Mouse (Mus musculus): Measurements from ENCODE around the gene Lta. TPM values are rescaled to one million over a fixed set of nuclear protein-coding genes. Genes with fewer than 3 reads are reported as not detected.
A peak's percentile ranks its signal among the peaks of the same experiment; 100 is the strongest.

The Lta gene
- polyA plus RNA-seq, 1 experiment, result 26.8 TPM

GRCm38 (mm10) chr17:35224641-35225040 lies 19.5 kb upstream of the Lta start:
- TF ChIP-seq CTCF (IDR thresholded peaks at IDR 0.05; ENCODE audit: extremely low read depth, insufficient read depth, insufficient read length, insufficient replicate concordance) (no peak), POLR2A (IDR thresholded peaks at IDR 0.05; ENCODE audit: low read depth, low read length) (no peak)
- Histone ChIP-seq H3K36me3 (ENCODE audit: control insufficient read depth, insufficient read depth, low read length) (peaks cover 10% of the 10 kb centered on the region), H3K4me3 (ENCODE audit: extremely low read depth, insufficient read depth, insufficient read length) (no peak overlapping the region), H3K27ac (ENCODE audit: insufficient read depth, low read length) (no peak overlapping the region), H3K27me3 (ENCODE audit: control insufficient read depth, insufficient read depth, low read length) (no peaks in the 10 kb centered on the region), H3K4me1 (ENCODE audit: control insufficient read depth, insufficient read depth, insufficient read length) (peaks cover 29% of the 10 kb centered on the region)
- 92% methylated on average over 4 of the region's 4 CpGs for WGBS
- no peak for DNase-seq (ENCODE audit: low read depth in 1 of 2, low spot score in 2 of 2)

- WGBS, result 20% methylated on average over 6 of the region's 6 CpGs
- H3K4me3 ChIP-seq (ENCODE audit: extremely low read depth, insufficient read depth, insufficient read length), result no peak overlapping the region
- H3K4me1 ChIP-seq (ENCODE audit: control insufficient read depth, insufficient read depth, insufficient read length), result peaks cover 46% of the 10 kb centered on the region
- no peak for TF ChIP-seq CTCF (IDR thresholded peaks at IDR 0.05; ENCODE audit: extremely low read depth, insufficient read depth, insufficient read length, insufficient replicate concordance)
- no peak for TF ChIP-seq POLR2A (IDR thresholded peaks at IDR 0.05; ENCODE audit: low read depth, low read length)
- peak in 1 of 2 experiments; percentile 22 for DNase-seq (ENCODE audit: low read depth in 1 of 2, low spot score in 2 of 2)
- peaks cover 2% of the 10 kb centered on the region; the same call in 1 of the 2 replicates for H3K36me3 ChIP-seq (ENCODE audit: control insufficient read depth, insufficient read depth, low read length)
- no peaks in the 10 kb centered on the region for H3K27me3 ChIP-seq (ENCODE audit: control insufficient read depth, insufficient read depth, low read length)
- H3K27ac ChIP-seq (ENCODE audit: insufficient read depth, low read length), result peak overlapping the region; percentile 31
Measured at GRCm38 (mm10) chr17:35222299-35222698, 17.1 kb upstream of the Lta start.

- TF ChIP-seq CTCF (IDR thresholded peaks at IDR 0.05; ENCODE audit: extremely low read depth, insufficient read depth, insufficient read length, insufficient replicate concordance) (no peak), POLR2A (IDR thresholded peaks at IDR 0.05; ENCODE audit: low read depth, low read length) (no peak)
- no peak within 1 kb of the TSS for H3K4me3 ChIP-seq (ENCODE audit: extremely low read depth, insufficient read depth, insufficient read length)
- DNase-seq (ENCODE audit: low read depth in 1 of 2, low spot score in 2 of 2), result peak in 1 of 2 experiments; percentile 10
- peak within 1 kb of the TSS; percentile 88 for H3K27ac ChIP-seq (ENCODE audit: insufficient read depth, low read length)
- 54% methylated on average over 28 of the region's 28 CpGs for WGBS
- peaks cover 2% of the 10 kb centered on the region; the same call in 1 of the 2 replicates for H3K36me3 ChIP-seq (ENCODE audit: control insufficient read depth, insufficient read depth, low read length)
- peaks cover 47% of the 10 kb centered on the region for H3K4me1 ChIP-seq (ENCODE audit: control insufficient read depth, insufficient read depth, insufficient read length)
- H3K27me3 ChIP-seq (ENCODE audit: control insufficient read depth, insufficient read depth, low read length), result no peaks in the 10 kb centered on the region
Measured at GRCm38 (mm10) chr17:35220156-35220952, 15.2 kb upstream of the Lta start, which contains the start of gene Gm16181. Gm16181 (plus strand) TSS chr17:35220834.

GRCm38 (mm10) chr17:35219601-35220041 lies 14.5 kb upstream of the Lta start:
- Histone ChIP-seq H3K27ac (ENCODE audit: insufficient read depth, low read length) (peak overlapping the region; percentile 88), H3K4me1 (ENCODE audit: control insufficient read depth, insufficient read depth, insufficient read length) (peaks cover 52% of the 10 kb centered on the region), H3K36me3 (ENCODE audit: control insufficient read depth, insufficient read depth, low read length) (peaks cover 2% of the 10 kb centered on the region; the same call in 1 of the 2 replicates), H3K4me3 (ENCODE audit: extremely low read depth, insufficient read depth, insufficient read length) (no peak overlapping the region), H3K27me3 (ENCODE audit: control insufficient read depth, insufficient read depth, low read length) (no peaks in the 10 kb centered on the region)
- DNase-seq (ENCODE audit: low read depth in 1 of 2, low spot score in 2 of 2), result peak in 1 of 2 experiments; percentile 53
- WGBS, result 4% methylated on average over 6 of the region's 6 CpGs
- TF ChIP-seq POLR2A (IDR thresholded peaks at IDR 0.05; ENCODE audit: low read depth, low read length) (no peak), CTCF (IDR thresholded peaks at IDR 0.05; ENCODE audit: extremely low read depth, insufficient read depth, insufficient read length, insufficient replicate concordance) (no peak)

DNA sequence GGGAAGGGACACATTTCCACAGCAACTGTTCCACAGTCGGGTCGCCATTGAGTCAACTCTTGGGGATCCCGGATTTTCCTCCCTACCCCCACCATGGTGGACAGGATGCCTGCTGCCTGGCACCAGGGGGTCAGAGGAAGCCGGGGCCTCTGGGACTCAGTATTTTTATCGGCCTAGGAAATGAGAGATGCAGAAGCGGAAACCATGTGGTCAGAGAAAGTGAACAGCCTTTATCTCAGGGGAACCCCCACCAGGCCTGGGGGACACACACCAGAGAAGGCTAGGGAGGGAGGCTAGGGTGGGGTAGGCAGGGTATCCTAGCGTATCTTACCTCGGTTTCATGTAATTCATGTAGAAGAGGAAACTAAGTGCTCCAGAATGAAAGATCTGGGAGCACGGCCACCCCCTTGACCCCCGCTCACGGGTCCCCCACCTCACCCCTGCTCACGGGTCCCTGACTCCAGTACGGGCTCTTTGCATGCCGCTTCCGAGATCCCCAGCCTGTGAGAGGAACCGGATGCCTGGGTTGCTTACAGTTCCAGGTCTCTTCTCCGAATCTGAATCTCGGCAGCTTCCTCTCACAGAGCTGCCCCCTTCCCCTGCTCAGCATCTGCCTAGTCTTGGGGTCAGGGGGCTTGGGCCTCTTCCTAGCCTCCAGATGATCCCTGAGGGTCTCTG lies 13.5 kb upstream of the Lta start:
- Histone ChIP-seq H3K27ac (ENCODE audit: insufficient read depth, low read length) (peak overlapping the region; percentile 88), H3K4me1 (ENCODE audit: control insufficient read depth, insufficient read depth, insufficient read length) (peaks cover 56% of the 10 kb centered on the region), H3K36me3 (ENCODE audit: control insufficient read depth, insufficient read depth, low read length) (peaks cover 2% of the 10 kb centered on the region; the same call in 1 of the 2 replicates), H3K4me3 (ENCODE audit: extremely low read depth, insufficient read depth, insufficient read length) (peak overlapping the region; percentile 40; the same call in 1 of the 2 replicates), H3K27me3 (ENCODE audit: control insufficient read depth, insufficient read depth, low read length) (no peaks in the 10 kb centered on the region)
- no peak for TF ChIP-seq CTCF (IDR thresholded peaks at IDR 0.05; ENCODE audit: extremely low read depth, insufficient read depth, insufficient read length, insufficient replicate concordance)
- TF ChIP-seq POLR2A (IDR thresholded peaks at IDR 0.05; ENCODE audit: low read depth, low read length), result no peak
- DNase-seq (ENCODE audit: low read depth in 1 of 2, low spot score in 2 of 2), result peak; percentile 72 to 78
- 7% methylated on average over 18 of the region's 18 CpGs for WGBS

- TF ChIP-seq CTCF (IDR thresholded peaks at IDR 0.05; ENCODE audit: extremely low read depth, insufficient read depth, insufficient read length, insufficient replicate concordance) (no peak), POLR2A (IDR thresholded peaks at IDR 0.05; ENCODE audit: low read depth, low read length) (no peak)
- Histone ChIP-seq H3K4me1 (ENCODE audit: control insufficient read depth, insufficient read depth, insufficient read length) (peaks cover 55% of the 10 kb centered on the region), H3K4me3 (ENCODE audit: extremely low read depth, insufficient read depth, insufficient read length) (no peak overlapping the region), H3K27me3 (ENCODE audit: control insufficient read depth, insufficient read depth, low read length) (no peaks in the 10 kb centered on the region), H3K27ac (ENCODE audit: insufficient read depth, low read length) (no peak overlapping the region), H3K36me3 (ENCODE audit: control insufficient read depth, insufficient read depth, low read length) (no peaks in the 10 kb centered on the region)
- DNase-seq (ENCODE audit: low read depth in 1 of 2, low spot score in 2 of 2), result no peak
- WGBS, result 68% methylated on average over 5 of the region's 5 CpGs
Measured at GRCm38 (mm10) chr17:35213071-35213470, 7.9 kb upstream of the Lta start.

Measured in spleen, adult 2 months (tissue).